Mouse (Mus musculus): ENCODE measurements around the gene Slc9a5. TPM values are rescaled to one million over a fixed set of nuclear protein-coding genes. Genes with fewer than 3 reads are reported as not detected.

Slc9a5 gene
- total RNA-seq, 1 experiment = 5.8 TPM

DNA sequence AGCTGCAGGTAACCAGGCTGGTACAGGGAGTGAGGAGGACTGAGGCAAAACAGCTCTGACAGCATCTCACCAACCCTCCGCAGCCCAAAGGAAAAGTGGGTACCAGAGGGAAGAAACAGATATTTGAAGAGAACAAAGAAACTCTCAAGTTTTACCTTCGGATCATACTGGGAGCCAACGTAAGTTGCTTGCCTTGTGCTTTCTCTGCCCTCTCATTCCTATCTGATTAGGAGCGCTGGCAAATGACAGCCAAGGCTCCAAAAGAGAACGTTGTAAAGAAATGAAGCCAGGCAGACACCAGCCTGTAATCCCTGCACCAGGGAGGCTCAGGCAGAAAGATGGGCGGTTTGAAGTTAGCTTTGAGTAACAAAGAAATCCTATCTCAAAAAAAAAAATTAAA lies 21.7 kb upstream of the Slc9a5 start:
- Histone ChIP-seq H3K36me3 (ENCODE audit: control insufficient read depth, insufficient read depth, low read length, poor library complexity, severe bottlenecking) (peaks cover 36% of the 10 kb centered on the region), H3K9ac (ENCODE audit: insufficient read depth, low read depth, low read length, poor library complexity, severe bottlenecking) (peak overlapping the region; percentile 74), H3K4me1 (ENCODE audit: control insufficient read depth in 2 of 2, insufficient read depth in 2 of 2, low read length in 2 of 2, poor library complexity in 1 of 2) (peaks cover 0 to 8% of the 10 kb centered on the region in 2 experiments; a peak in 1 of 4 replicates), H3K9me3 (ENCODE audit: control insufficient read depth, insufficient read depth, low read depth, low read length) (no peaks in the 10 kb centered on the region), H3K4me3 (ENCODE audit: insufficient read depth in 1 of 2, low read depth in 1 of 2, low read length in 2 of 2, poor library complexity in 1 of 2, severe bottlenecking in 1 of 2) (peak overlapping the region; percentile 73 to 100), H3K27ac (ENCODE audit: insufficient read depth, low read depth, low read length, poor library complexity, severe bottlenecking) (no peak overlapping the region)
- TF ChIP-seq HCFC1 (IDR thresholded peaks at IDR 0.05; ENCODE audit: borderline replicate concordance, insufficient read depth, low read length) = no peak
- no peak for TF ChIP-seq MAFK (IDR thresholded peaks at IDR 0.05; ENCODE audit: insufficient read depth, low read depth, low read length)
- TF ChIP-seq CHD2 (IDR thresholded peaks at IDR 0.05; ENCODE audit: low read depth, low read length) = no peak
- TF ChIP-seq ZNF384 (IDR thresholded peaks at IDR 0.05; ENCODE audit: low read depth, low read length) = no peak
- TF ChIP-seq ZC3H11A (IDR thresholded peaks at IDR 0.05; ENCODE audit: borderline replicate concordance, low read depth, low read length) = no peak
- in situ Hi-C loops (cut with MboI; ENCODE audit: low sequenced_read_pairs in 2 of 2, unreplicated experiment in 2 of 2) = no loop called here
- DNase-seq (ENCODE audit: low read depth, low spot score) = no peak

DNA sequence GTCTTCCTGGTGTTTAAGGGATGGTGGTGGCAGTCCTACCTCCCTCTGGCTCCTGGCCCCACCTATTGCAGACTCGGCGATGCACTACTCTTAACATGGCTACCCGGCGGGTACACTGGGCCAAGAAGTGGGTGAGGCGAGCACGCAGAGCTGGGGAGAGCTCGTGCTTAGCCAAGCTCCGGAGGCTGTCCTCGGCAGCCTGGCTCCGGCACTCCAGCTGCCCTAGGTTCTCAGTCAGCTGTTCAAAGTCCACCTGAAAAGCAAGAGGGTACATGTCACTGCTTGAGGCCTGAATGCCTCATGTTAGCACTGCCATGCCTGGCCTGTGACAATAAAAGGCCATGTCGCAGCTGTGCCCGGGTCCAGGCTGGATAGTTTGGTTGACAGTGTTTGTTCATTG lies 18.3 kb upstream of the Slc9a5 start:
- Histone ChIP-seq H3K4me1 (ENCODE audit: control insufficient read depth in 2 of 2, insufficient read depth in 2 of 2, low read length in 2 of 2, poor library complexity in 1 of 2) (peaks cover 0 to 7% of the 10 kb centered on the region in 2 experiments; a peak in 1 of 4 replicates), H3K27ac (ENCODE audit: insufficient read depth, low read depth, low read length, poor library complexity, severe bottlenecking) (no peak overlapping the region), H3K4me3 (ENCODE audit: insufficient read depth in 1 of 2, low read depth in 1 of 2, low read length in 2 of 2, poor library complexity in 1 of 2, severe bottlenecking in 1 of 2) (no peak overlapping the region), H3K36me3 (ENCODE audit: control insufficient read depth, insufficient read depth, low read length, poor library complexity, severe bottlenecking) (peaks cover 37% of the 10 kb centered on the region), H3K9ac (ENCODE audit: insufficient read depth, low read depth, low read length, poor library complexity, severe bottlenecking) (no peak overlapping the region), H3K9me3 (ENCODE audit: control insufficient read depth, insufficient read depth, low read depth, low read length) (no peaks in the 10 kb centered on the region)
- TF ChIP-seq HCFC1 (IDR thresholded peaks at IDR 0.05; ENCODE audit: borderline replicate concordance, insufficient read depth, low read length) = no peak
- TF ChIP-seq MAFK (IDR thresholded peaks at IDR 0.05; ENCODE audit: insufficient read depth, low read depth, low read length) = no peak
- no peak for TF ChIP-seq CHD2 (IDR thresholded peaks at IDR 0.05; ENCODE audit: low read depth, low read length)
- no peak for TF ChIP-seq ZNF384 (IDR thresholded peaks at IDR 0.05; ENCODE audit: low read depth, low read length)
- TF ChIP-seq ZC3H11A (IDR thresholded peaks at IDR 0.05; ENCODE audit: borderline replicate concordance, low read depth, low read length) = no peak
- DNase-seq (ENCODE audit: low read depth, low spot score) = no peak
- in situ Hi-C loops (cut with MboI; ENCODE audit: low sequenced_read_pairs in 2 of 2, unreplicated experiment in 2 of 2) = no loop called here

DNA sequence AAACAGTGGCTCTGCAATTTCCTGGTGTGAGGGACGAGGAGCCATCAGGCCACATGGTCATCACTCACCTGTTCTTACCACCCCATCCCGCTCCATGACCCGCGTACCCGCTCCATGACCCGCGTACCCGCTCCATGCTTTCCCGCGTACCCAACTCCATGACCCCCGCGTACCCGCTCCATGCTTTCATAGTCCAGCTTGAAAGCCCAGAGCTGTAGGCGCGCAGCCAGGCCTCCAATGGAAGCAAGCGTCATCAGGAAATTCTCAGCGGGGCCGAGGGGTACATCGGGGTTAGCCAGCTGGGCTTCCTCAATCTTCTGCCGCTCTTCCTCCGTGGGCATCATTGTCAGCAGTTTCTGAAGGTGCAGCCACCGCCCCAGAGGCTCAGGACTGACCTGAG lies 17.2 kb upstream of the Slc9a5 start:
- Histone ChIP-seq H3K36me3 (ENCODE audit: control insufficient read depth, insufficient read depth, low read length, poor library complexity, severe bottlenecking) (peaks cover 39% of the 10 kb centered on the region), H3K4me3 (ENCODE audit: insufficient read depth in 1 of 2, low read depth in 1 of 2, low read length in 2 of 2, poor library complexity in 1 of 2, severe bottlenecking in 1 of 2) (no peak overlapping the region), H3K27ac (ENCODE audit: insufficient read depth, low read depth, low read length, poor library complexity, severe bottlenecking) (no peak overlapping the region), H3K9me3 (ENCODE audit: control insufficient read depth, insufficient read depth, low read depth, low read length) (no peaks in the 10 kb centered on the region), H3K4me1 (ENCODE audit: control insufficient read depth in 2 of 2, insufficient read depth in 2 of 2, low read length in 2 of 2, poor library complexity in 1 of 2) (peaks cover 0 to 5% of the 10 kb centered on the region in 2 experiments; a peak in 1 of 4 replicates), H3K9ac (ENCODE audit: insufficient read depth, low read depth, low read length, poor library complexity, severe bottlenecking) (0 out of 2 replicates have a peak overlapping the region, but pooled peaks have one; percentile 5)
- TF ChIP-seq ZNF384 (IDR thresholded peaks at IDR 0.05; ENCODE audit: low read depth, low read length) (no peak), MAFK (IDR thresholded peaks at IDR 0.05; ENCODE audit: insufficient read depth, low read depth, low read length) (no peak), CHD2 (IDR thresholded peaks at IDR 0.05; ENCODE audit: low read depth, low read length) (no peak), ZC3H11A (IDR thresholded peaks at IDR 0.05; ENCODE audit: borderline replicate concordance, low read depth, low read length) (no peak), HCFC1 (IDR thresholded peaks at IDR 0.05; ENCODE audit: borderline replicate concordance, insufficient read depth, low read length) (no peak)
- no peak for DNase-seq (ENCODE audit: low read depth, low spot score)
- in situ Hi-C loops (cut with MboI; ENCODE audit: low sequenced_read_pairs in 2 of 2, unreplicated experiment in 2 of 2) = no loop called here

DNA sequence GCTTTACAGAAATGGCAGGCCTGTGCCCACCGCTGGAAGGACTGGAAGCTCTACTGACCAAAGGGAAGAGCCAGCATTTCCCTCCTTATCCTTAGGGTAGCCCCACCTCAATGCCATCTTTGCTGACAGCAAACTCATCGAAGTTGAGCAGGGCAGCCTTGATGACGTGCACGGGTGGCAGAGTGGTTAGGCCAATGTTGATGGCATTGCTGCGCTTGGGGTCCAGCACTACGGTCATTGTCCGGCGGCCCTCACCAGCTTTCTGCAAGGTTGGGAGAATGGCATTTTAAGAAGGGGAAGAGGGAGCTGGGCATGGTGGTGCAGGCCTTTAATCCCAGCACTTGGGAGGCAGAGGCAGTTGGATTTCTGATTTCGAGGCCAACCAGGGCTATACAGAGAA lies 16.7 kb upstream of the Slc9a5 start:
- TF ChIP-seq MAFK (IDR thresholded peaks at IDR 0.05; ENCODE audit: insufficient read depth, low read depth, low read length) (no peak), ZNF384 (IDR thresholded peaks at IDR 0.05; ENCODE audit: low read depth, low read length) (no peak), ZC3H11A (IDR thresholded peaks at IDR 0.05; ENCODE audit: borderline replicate concordance, low read depth, low read length) (no peak), CHD2 (IDR thresholded peaks at IDR 0.05; ENCODE audit: low read depth, low read length) (no peak), HCFC1 (IDR thresholded peaks at IDR 0.05; ENCODE audit: borderline replicate concordance, insufficient read depth, low read length) (no peak)
- in situ Hi-C loops (cut with MboI; ENCODE audit: low sequenced_read_pairs in 2 of 2, unreplicated experiment in 2 of 2) = no loop called here

More for the DNA sequence above, 16.7 kb upstream of the Slc9a5 start:
- H3K36me3 ChIP-seq (ENCODE audit: control insufficient read depth, insufficient read depth, low read length, poor library complexity, severe bottlenecking) = peaks cover 39% of the 10 kb centered on the region
- DNase-seq (ENCODE audit: low read depth, low spot score) = no peak
- peaks cover 0 to 7% of the 10 kb centered on the region in 2 experiments; a peak in 1 of 4 replicates for H3K4me1 ChIP-seq (ENCODE audit: control insufficient read depth in 2 of 2, insufficient read depth in 2 of 2, low read length in 2 of 2, poor library complexity in 1 of 2)
- H3K4me3 ChIP-seq (ENCODE audit: insufficient read depth in 1 of 2, low read depth in 1 of 2, low read length in 2 of 2, poor library complexity in 1 of 2, severe bottlenecking in 1 of 2) = no peak overlapping the region
- H3K9me3 ChIP-seq (ENCODE audit: control insufficient read depth, insufficient read depth, low read depth, low read length) = no peaks in the 10 kb centered on the region
- no peak overlapping the region for H3K27ac ChIP-seq (ENCODE audit: insufficient read depth, low read depth, low read length, poor library complexity, severe bottlenecking)
- no peak overlapping the region for H3K9ac ChIP-seq (ENCODE audit: insufficient read depth, low read depth, low read length, poor library complexity, severe bottlenecking)
